Mouse (Mus musculus) MEL (cell line): ENCODE results near the gene Susd2.

ENCODE experiments used
- CTCF ChIP-seq, 3 experiments: IDR thresholded peaks in 2 of 3; conservative IDR thresholded peaks in 1 of 3; 2 replicates each; pipeline ENCODE4 v1.5.1; 2011 to 2012; ENCODE audit warnings: low read length in 3 of 3, low read depth in 2 of 3, mild to moderate bottlenecking in 2 of 3, improper control_type of control experiment in 1 of 3, inconsistent platforms in 1 of 3, mixed read lengths in 1 of 3, moderate library complexity in 1 of 3; ENCODE audit not compliant: control insufficient read depth in 1 of 3, insufficient read depth in 1 of 3, poor library complexity in 1 of 3, severe bottlenecking in 1 of 3
- HCFC1 ChIP-seq: IDR thresholded peaks from 2 replicates; pipeline ENCODE4 v1.6.1; 2012; ENCODE audit warnings: low read depth, mild to moderate bottlenecking, inconsistent platforms, low read length, improper control_type of control experiment, moderate library complexity
- POLR2A ChIP-seq, 2 experiments: IDR thresholded peaks; 2 replicates each; pipeline ENCODE4 v1.6.1; 2011 to 2012; ENCODE audit warnings: low read length in 2 of 2, mild to moderate bottlenecking in 2 of 2, control low read depth in 1 of 2, improper control_type of control experiment in 1 of 2, low read depth in 1 of 2, moderate library complexity in 1 of 2; ENCODE audit not compliant: control insufficient read depth in 1 of 2, insufficient read depth in 1 of 2, poor library complexity in 1 of 2
- TBP ChIP-seq: IDR thresholded peaks from 2 replicates; pipeline ENCODE4 v1.8.0; 2011; ENCODE audit warnings: low read depth, low read length, improper control_type of control experiment

DNA sequence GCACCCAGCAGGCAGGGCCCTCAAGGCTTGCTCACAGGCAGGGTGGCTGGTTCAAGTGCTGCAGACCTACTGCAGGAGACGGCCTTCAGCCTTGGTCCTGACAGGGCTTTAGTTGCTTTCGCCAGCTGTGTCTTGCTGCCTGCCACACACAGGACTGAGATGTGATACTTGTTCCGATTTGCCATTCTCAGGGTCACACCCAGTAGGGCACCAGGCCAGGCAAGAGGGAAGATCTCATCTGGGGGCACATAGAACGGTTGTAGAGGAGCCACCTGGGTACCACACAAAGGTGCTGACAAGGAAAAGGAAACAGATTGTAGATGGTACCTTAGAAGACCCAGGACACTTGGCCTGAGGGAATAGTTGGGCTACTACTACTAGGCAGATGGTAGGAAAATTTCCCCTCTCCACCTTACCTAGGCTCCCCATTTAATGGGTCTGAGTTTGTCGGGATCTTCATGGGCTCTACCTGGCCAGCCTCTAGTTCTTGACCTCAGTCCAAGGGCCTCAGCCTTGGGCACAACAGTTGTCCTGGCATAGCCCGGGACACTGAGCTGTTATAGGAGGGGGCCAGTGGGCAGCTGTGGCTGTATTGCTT is 21.0 kb upstream of the Susd2 start:
- no peak for TF ChIP-seq POLR2A (IDR thresholded peaks at IDR 0.05; ENCODE audit: control insufficient read depth in 1 of 2, insufficient read depth in 1 of 2, low read depth in 1 of 2, low read length in 2 of 2, poor library complexity in 1 of 2)
- no peak for TF ChIP-seq HCFC1
- TF ChIP-seq TBP: no peak
- no peak for TF ChIP-seq CTCF (IDR thresholded peaks at IDR 0.05 in 2 of 3, conservative IDR thresholded peaks at IDR 0.05 in 1 of 3; ENCODE audit: control insufficient read depth in 1 of 3, insufficient read depth in 1 of 3, low read depth in 2 of 3, low read length in 3 of 3, poor library complexity in 1 of 3, severe bottlenecking in 1 of 3)
